In the genomic region with DNA sequence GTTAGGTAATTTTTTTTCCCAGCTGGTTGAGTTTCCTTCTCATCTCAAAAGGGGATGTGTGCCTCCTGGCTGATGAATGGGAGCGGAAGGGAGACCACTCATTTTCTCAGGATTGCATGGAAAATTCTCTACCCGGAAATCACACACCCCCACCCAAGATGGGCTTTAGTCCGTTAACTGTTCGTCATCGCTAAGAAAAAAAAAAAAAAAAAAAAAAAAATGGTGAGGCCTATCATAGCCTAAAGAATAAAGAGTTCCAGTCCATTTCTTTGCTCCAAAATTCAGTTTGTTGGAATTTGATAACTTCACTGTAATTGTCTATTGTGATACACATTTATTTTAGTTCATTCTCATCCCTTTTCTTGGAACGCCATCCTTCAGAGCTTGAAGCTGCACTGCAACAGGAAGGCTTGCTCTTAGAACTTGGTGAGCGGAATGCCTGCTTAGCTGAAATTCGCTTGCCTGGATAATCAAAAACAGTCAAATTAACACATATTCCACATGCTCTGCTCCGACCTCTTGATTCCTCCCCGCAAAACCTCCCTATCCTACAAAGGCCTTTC, we compare ENCODE assay signal across 8 mouse cellular contexts. TPM values are rescaled to one million over a fixed set of nuclear protein-coding genes. Genes with fewer than 3 reads are reported as not detected.
DNase-seq lines count a peak whose midpoint lies in the region; ATAC-seq and TF ChIP-seq lines count a peak whose summit lies in the region.

No protein-coding gene starts in this region.

- peak overlapping the region; percentile 98 for H3K4me3 ChIP-seq in heart, embryonic 10.5 days
- H3K4me3 ChIP-seq in G1E (ENCODE audit: low read depth, low read length), result peak overlapping the region; percentile 86
- peak overlapping the region; percentile 73 for H3K4me3 ChIP-seq in hindbrain, embryonic 11.5 days (ENCODE audit: low read depth, low read length)
- peak overlapping the region; percentile 96 for H3K4me3 ChIP-seq in midbrain, embryonic 10.5 days

- H3K9me3 ChIP-seq in heart, embryonic 10.5 days, result no peaks in the 10 kb centered on the region
- H3K9me3 ChIP-seq in G1E (replicated peaks), result no peaks in the 10 kb centered on the region
- H3K9me3 ChIP-seq in hindbrain, embryonic 11.5 days (ENCODE audit: control insufficient read depth, low read length), result no peaks in the 10 kb centered on the region
- no peaks in the 10 kb centered on the region for H3K9me3 ChIP-seq in midbrain, embryonic 10.5 days (replicated peaks)

- H3K4me1 ChIP-seq in heart, embryonic 10.5 days, result peaks cover 10% of the 10 kb centered on the region; the same call in 1 of the 2 replicates
- peaks cover 40% of the 10 kb centered on the region for H3K4me1 ChIP-seq in G1E (ENCODE audit: insufficient read depth, low read depth, low read length)
- no peaks in the 10 kb centered on the region for H3K4me1 ChIP-seq in hindbrain, embryonic 11.5 days (replicated peaks; ENCODE audit: control insufficient read depth, insufficient read depth, low read length)
- H3K4me1 ChIP-seq in midbrain, embryonic 10.5 days, result peaks cover 16% of the 10 kb centered on the region

- no peak for DNase-seq in heart, embryonic 10.5 days (ENCODE audit: low spot score)
- DNase-seq in heart, adult 9 months (ENCODE audit: low spot score in 2 of 2), result no peak
- DNase-seq in G1E (ENCODE audit: low spot score), result peak; percentile 56
- peak; percentile 33 for DNase-seq in hindbrain, embryonic 11.5 days (ENCODE audit: low spot score)
- DNase-seq in midbrain, embryonic 10.5 days (ENCODE audit: low spot score), result no peak
- no peak for DNase-seq in thymus, postnatal 10 days (ENCODE audit: low spot score in 2 of 2)
- no peak for DNase-seq in thymus, adult 18-20 months
- no peak for DNase-seq in urinary bladder, postnatal 36 days (ENCODE audit: low spot score in 2 of 2)

- 0 out of 2 replicates have a peak, but pooled peaks have one; percentile 31 for ATAC-seq in G1E (ENCODE audit: extremely low read depth, insufficient number of reproducible peaks, low FRiP score, poor library complexity, severe bottlenecking)
- peak; percentile 91 for ATAC-seq in hindbrain, embryonic 11.5 days (ENCODE audit: low FRiP score)

- H3K4me2 ChIP-seq in hindbrain, embryonic 11.5 days (replicated peaks; ENCODE audit: low read depth, low read length), result peak overlapping the region; percentile 56

- 48% methylated on average over 10 of the region's 10 CpGs for WGBS in heart, embryonic 10.5 days
- 50% methylated on average over 10 of the region's 10 CpGs for WGBS in hindbrain, embryonic 11.5 days
- WGBS in midbrain, embryonic 10.5 days, result 50% methylated on average over 10 of the region's 10 CpGs

- no peak for TF ChIP-seq CTCF in G1E (IDR thresholded peaks at IDR 0.05; ENCODE audit: low read depth, low read length)

- H3K27me3 ChIP-seq in heart, embryonic 10.5 days (ENCODE audit: insufficient read depth, poor library complexity, severe bottlenecking), result no peaks in the 10 kb centered on the region
- H3K27me3 ChIP-seq in G1E (ENCODE audit: insufficient read depth, low read length), result no peaks in the 10 kb centered on the region
- no peaks in the 10 kb centered on the region for H3K27me3 ChIP-seq in hindbrain, embryonic 11.5 days (ENCODE audit: control insufficient read depth, insufficient read depth, low read length)
- no peaks in the 10 kb centered on the region for H3K27me3 ChIP-seq in midbrain, embryonic 10.5 days (ENCODE audit: low read depth, poor library complexity, severe bottlenecking)

- H3K9ac ChIP-seq in hindbrain, embryonic 11.5 days (ENCODE audit: low read depth, low read length), result peak overlapping the region; percentile 89

- H3K27ac ChIP-seq in heart, embryonic 10.5 days, result peak overlapping the region; percentile 100
- H3K27ac ChIP-seq in hindbrain, embryonic 11.5 days (ENCODE audit: low read depth, low read length), result no peak overlapping the region
- H3K27ac ChIP-seq in midbrain, embryonic 10.5 days (replicated peaks), result peak overlapping the region; percentile 98

- H3K36me3 ChIP-seq in heart, embryonic 10.5 days, result peaks cover 26% of the 10 kb centered on the region
- H3K36me3 ChIP-seq in G1E (replicated peaks), result peaks cover 26% of the 10 kb centered on the region
- 0 out of 2 replicates have a peak, but pooled peaks cover 2% of the 10 kb centered on the region for H3K36me3 ChIP-seq in hindbrain, embryonic 11.5 days (ENCODE audit: control insufficient read depth, insufficient read depth, low read length)
- peaks cover 30% of the 10 kb centered on the region for H3K36me3 ChIP-seq in midbrain, embryonic 10.5 days

RNA-seq across cellular contexts. Expression of a gene that starts 0.4 kb away (rescaled TPM):
- polyA plus RNA-seq in heart, embryonic 10.5 days (2016; fragmentation: Nextera tagmentation; extraction: Ambion mirVana), result 66.6 and 68.7 TPM in 2 replicates
- 262 and 284 TPM in 2 replicates for total RNA-seq in G1E (2014; fragmentation: Nextera tagmentation)
- 170 and 180 TPM in 2 replicates for total RNA-seq in G1E (2017)
- 90.0 and 105 TPM in 2 replicates for polyA plus RNA-seq in G1E (2012)
- polyA plus RNA-seq in hindbrain, embryonic 11.5 days (2014; fragmentation: Nextera tagmentation; extraction: Ambion mirVana), result 92.6 TPM in 2 replicates
- polyA plus RNA-seq in midbrain, embryonic 10.5 days (2016; fragmentation: Nextera tagmentation; extraction: Ambion mirVana), result 73.9 and 78.3 TPM in 2 replicates

RNA-seq across cellular contexts. Expression of a gene that starts 11.1 kb away (rescaled TPM):
- 3.5 and 5.0 TPM in 2 replicates for polyA plus RNA-seq in heart, embryonic 10.5 days (2016; fragmentation: Nextera tagmentation; extraction: Ambion mirVana)
- total RNA-seq in G1E (2014; fragmentation: Nextera tagmentation), result not detected in 2 replicates
- 0.05 and 0.17 TPM in 2 replicates for total RNA-seq in G1E (2017)
- polyA plus RNA-seq in G1E (2012), result not detected in 2 replicates
- polyA plus RNA-seq in hindbrain, embryonic 11.5 days (2014; fragmentation: Nextera tagmentation; extraction: Ambion mirVana), result 4.4 and 5.0 TPM in 2 replicates
- polyA plus RNA-seq in midbrain, embryonic 10.5 days (2016; fragmentation: Nextera tagmentation; extraction: Ambion mirVana), result 3.1 and 3.7 TPM in 2 replicates

Comparison
In these comparisons a context has a peak if more than half of its experiments do, and no peak if none do; other contexts are left out.
1. DNase-seq: peak in G1E (single experiment) and hindbrain, embryonic 11.5 days (single experiment); none in heart, embryonic 10.5 days (single experiment), heart, adult 9 months (0 of 2), midbrain, embryonic 10.5 days (single experiment), thymus, postnatal 10 days (0 of 2), thymus, adult 18-20 months (0 of 2) and urinary bladder, postnatal 36 days (0 of 2).
2. Peak in every context shown above with its lines, with median percentiles within 50 percentile points of each other: H3K4me3 ChIP-seq.